Mouse (Mus musculus): ENCODE measurements around the gene Itgb3.
A peak's percentile ranks its signal among the peaks of the same experiment; 100 is the strongest.

The Itgb3 gene

GRCm38 (mm10) chr11:104661106-104661505, 53.3 kb downstream of the Itgb3 start:
- DNase-seq (ENCODE audit: low spot score): no peak

- DNase-seq (ENCODE audit: low spot score): no peak
Observed at GRCm38 (mm10) chr11:104661531-104662205, 53.9 kb downstream of the Itgb3 start.

- DNase-seq (ENCODE audit: low spot score): no peak
Observed at GRCm38 (mm10) chr11:104662573-104662972, 54.8 kb downstream of the Itgb3 start.

GRCm38 (mm10) chr11:104663241-104663877, 55.6 kb downstream of the Itgb3 start:
- no peak for DNase-seq (ENCODE audit: low spot score)

GRCm38 (mm10) chr11:104663878-104664261, 56.1 kb downstream of the Itgb3 start:
- no peak for DNase-seq (ENCODE audit: low spot score)

- no peak for DNase-seq (ENCODE audit: low spot score)
Observed at GRCm38 (mm10) chr11:104664441-104664840, 56.6 kb downstream of the Itgb3 start.

- DNase-seq (ENCODE audit: low spot score): no peak
Observed at GRCm38 (mm10) chr11:104667399-104667798, 59.6 kb downstream of the Itgb3 start.

GRCm38 (mm10) chr11:104673412-104673811, 65.6 kb downstream of the Itgb3 start:
- DNase-seq (ENCODE audit: low spot score): no peak

GRCm38 (mm10) chr11:104674768-104675167, 67.0 kb downstream of the Itgb3 start:
- DNase-seq (ENCODE audit: low spot score): no peak

GRCm38 (mm10) chr11:104685548-104685947, 77.7 kb downstream of the Itgb3 start, which contains the start of gene Gm11639:
TSS of gene Gm11639 (plus strand) at chr11:104685707.
- DNase-seq (ENCODE audit: low spot score): peak; percentile 24

GRCm38 (mm10) chr11:104693235-104693634, 85.4 kb downstream of the Itgb3 start:
- DNase-seq (ENCODE audit: low spot score): no peak

GRCm38 (mm10) chr11:104704097-104704496, 96.3 kb downstream of the Itgb3 start:
- DNase-seq (ENCODE audit: low spot score): peak; percentile 1

GRCm38 (mm10) chr11:104707084-104707483, 99.3 kb downstream of the Itgb3 start:
- DNase-seq (ENCODE audit: low spot score): peak; percentile 18
